Mouse (Mus musculus) CD4-positive, CD25-positive, alpha-beta regulatory T cell, adult 2 months (primary cell): ENCODE data around the gene Tmem233.
A peak's percentile ranks its signal among the peaks of the same experiment; 100 is the strongest.

Source experiments
- DNase-seq: peaks from one replicate; pipeline ENCODE4 v3.0.0-alpha.2; 2012; ENCODE audit warnings: low read depth, low spot score

Gene Tmem233

DNA sequence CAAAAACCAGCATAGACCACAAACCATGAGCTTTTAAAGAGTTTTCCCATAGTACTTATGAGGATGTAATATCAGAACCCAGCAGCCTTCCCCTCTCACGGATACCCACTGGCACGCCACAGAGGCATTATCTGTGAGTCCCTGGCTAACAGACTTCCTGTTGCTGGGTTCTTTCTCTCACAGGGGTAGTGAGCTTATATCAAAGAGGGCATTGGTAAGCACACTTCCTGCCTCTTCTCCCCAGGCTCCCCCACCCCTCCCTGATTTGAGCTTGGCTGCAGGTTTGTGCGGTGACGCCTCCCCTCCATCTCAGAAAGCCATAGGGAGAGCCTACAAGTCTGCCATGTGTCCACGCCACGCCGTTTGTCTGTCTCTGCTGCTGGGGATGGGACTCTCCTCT lies 54.0 kb downstream of the Tmem233 start:
- DNase-seq = peak; percentile 83

DNA sequence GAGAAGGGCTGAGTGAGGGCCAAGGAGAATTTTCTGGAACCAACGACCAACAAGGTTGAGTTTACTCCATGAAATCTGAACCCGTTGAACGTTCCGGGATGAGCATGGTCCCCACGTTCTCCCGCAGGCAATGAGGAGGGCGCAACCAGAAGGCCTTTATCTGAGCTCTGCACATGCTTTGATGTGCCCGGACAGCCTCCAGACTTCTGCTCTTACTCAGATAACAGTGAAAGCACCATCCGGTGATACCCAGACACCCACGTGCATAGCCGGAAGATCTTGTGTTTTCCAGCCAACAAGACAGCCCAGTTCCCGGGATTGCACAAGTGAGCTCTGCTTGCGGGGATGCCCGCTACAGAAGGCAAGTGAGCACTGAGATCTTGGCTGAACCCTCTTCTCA lies 56.5 kb downstream of the Tmem233 start:
- DNase-seq = no peak

DNA sequence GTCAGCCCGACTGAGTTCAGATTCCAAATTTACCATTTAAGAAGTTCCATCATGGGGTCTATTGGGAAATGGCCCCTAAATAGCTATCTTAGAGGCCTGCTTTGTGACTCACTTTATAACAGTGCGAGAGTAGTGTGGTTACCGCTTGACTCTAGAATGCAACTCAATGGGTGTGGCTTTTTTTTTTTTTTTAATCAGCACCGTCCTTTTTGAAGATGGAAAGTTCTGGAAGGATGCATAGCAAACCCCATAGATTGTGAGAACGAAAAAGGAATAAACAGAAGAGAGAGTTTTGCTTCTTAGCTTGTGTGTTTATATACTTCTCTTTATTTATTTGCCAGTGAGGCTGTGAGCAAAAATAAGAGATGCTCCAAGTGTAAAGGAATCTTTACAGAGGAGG lies 56.9 kb downstream of the Tmem233 start:
- no peak for DNase-seq

DNA sequence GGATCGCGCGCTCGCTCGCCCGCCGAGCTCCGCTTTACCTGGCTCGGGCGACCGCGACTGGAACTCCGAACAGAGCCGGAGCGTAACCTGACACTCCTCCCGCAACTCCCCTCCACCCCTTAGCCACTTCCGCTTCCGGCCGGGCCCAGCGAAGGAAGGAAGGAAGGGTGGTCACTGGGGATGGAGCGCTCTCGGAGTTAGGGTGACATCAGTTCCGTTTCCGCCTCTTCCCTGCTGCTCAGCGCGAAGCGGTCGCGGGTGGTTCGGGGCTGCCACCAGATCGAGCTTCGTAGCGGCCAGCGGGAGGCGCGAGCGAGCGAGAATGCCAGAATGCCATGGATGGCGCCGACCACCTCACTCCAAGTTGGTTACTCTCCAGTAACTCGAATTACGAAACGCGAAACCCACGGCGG lies 58.7 kb downstream of the Tmem233 start, which contains the start of gene Prkab1:
Gene Prkab1, minus strand, starts transcription at position 182 of the 413 bp plus-strand sequence.
- DNase-seq = peak; percentile 95

GRCm38 (mm10) chr5:116023821-116024284 lies 59.2 kb downstream of the Tmem233 start:
- DNase-seq = no peak

DNA sequence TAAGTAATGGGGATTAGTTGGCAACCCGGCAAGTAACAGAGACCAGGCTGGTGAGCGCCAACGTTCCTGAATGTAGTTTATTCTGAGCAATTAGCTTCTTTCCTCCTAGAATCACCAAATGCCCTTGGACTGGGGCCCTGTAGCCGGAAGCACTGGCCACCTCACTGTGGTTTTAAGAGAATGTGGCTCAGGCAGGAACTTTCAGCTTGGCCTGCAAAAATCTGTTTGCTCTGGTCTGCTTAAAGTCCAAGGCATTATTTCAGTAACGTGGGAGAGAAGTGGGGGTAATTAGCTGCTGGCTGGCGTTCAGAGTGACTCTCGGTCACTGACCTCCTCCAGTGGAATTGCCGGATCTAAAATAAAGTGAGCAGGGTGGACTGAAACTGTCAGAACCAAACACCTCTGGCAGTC lies 59.8 kb downstream of the Tmem233 start:
- DNase-seq = no peak

DNA sequence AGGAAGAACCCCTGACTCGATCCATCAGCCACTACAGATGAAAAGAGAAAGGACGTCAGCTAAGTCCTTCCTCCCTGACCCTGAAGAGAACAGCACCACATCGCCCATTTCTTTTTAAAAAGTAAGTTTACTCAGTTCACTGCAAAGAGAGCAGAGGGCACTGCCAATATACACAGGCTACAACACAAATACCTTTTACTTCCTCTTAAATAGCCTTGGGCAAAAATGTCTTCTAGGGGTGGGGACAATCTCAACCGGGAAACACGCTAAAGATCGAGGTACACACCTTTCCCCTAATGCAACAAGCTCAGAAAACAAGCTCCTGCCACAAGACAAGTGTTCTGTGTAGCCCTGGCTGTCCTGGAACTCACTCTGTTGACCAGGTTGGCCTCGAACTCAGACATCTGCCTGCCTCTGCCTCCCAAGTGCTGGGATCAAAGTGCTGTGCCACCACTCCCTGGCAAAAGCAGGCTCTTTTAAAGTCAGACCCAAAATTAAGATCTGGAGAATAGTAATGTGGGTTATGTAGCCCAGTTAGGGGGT lies 60.3 kb downstream of the Tmem233 start:
- DNase-seq = no peak

GRCm38 (mm10) chr5:116022131-116022530 lies 60.9 kb downstream of the Tmem233 start:
- DNase-seq = no peak

GRCm38 (mm10) chr5:116021552-116021951 lies 61.5 kb downstream of the Tmem233 start:
- DNase-seq = no peak

DNA sequence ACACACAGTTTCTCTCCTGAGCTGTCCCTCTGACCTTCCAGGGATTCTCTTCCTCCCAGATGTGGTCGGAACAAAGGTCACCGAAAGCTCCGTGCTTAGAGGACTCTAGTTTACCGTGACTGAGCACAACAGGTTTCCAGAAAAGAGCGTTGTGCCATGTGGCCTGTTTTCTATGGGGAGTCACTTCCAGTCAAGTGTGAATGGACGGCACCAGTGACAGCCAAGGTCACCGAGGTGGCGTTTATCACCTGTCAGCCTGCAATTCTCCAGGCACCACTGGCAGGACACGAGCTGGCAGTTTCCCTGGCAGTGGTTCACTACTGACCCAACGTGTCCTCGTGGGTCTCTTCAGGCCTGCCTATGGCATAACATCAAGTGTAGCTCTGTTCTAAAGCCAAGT lies 63.7 kb downstream of the Tmem233 start:
- DNase-seq = no peak

GRCm38 (mm10) chr5:116018784-116019183 lies 64.3 kb downstream of the Tmem233 start:
- no peak for DNase-seq

- no peak for DNase-seq
Observed at GRCm38 (mm10) chr5:116018196-116018595, 64.8 kb downstream of the Tmem233 start.

- DNase-seq = no peak
Observed at GRCm38 (mm10) chr5:116017391-116017790, 65.7 kb downstream of the Tmem233 start.

GRCm38 (mm10) chr5:116016542-116016941 lies 66.5 kb downstream of the Tmem233 start:
- DNase-seq = no peak

DNA sequence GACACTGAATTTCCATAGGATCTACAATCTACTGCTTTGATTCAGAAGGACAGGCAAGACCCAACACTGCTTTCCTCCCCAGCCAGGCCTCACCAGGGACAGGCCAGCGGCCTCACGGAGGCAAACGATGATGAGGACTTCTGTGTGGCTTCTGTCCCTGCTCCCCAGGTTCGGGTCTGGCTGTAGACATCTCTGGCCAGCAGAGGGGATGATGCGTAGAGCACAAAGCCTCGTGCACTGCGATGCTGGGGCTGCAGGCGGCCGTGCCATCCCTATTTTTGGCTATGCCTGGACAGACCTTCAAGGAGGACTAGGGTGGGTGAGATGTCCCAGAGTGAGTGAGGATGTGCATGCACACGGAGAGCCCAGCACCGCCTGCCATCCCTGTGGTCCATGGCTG lies 68.8 kb downstream of the Tmem233 start:
- no peak for DNase-seq

GRCm38 (mm10) chr5:116013821-116014220 lies 69.2 kb downstream of the Tmem233 start:
- DNase-seq = no peak

GRCm38 (mm10) chr5:116012503-116012902 lies 70.5 kb downstream of the Tmem233 start:
- no peak for DNase-seq

DNA sequence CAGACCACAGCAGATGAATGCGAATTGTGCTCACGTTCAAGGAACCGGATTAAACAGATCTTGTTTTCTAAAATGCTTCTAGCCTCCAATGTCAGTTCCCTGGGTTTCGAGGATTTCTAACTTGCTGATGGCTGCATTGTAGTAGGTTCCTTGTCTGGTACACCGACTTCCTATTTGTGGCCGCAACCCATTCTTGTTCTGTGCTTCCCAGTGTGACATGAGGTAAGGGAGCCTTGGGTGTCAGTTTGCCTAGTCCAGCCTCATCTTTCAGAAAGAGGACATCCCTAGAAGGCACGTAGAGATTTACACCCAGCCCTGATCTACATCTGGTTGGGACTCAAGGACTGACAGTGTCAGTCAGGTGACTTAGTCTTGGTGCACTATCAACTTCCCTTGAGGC lies 71.3 kb downstream of the Tmem233 start:
- no peak for DNase-seq

- DNase-seq = no peak
Observed at GRCm38 (mm10) chr5:116009884-116010627, 73.0 kb downstream of the Tmem233 start.

- no peak for DNase-seq
Observed at GRCm38 (mm10) chr5:116009091-116009851, 73.8 kb downstream of the Tmem233 start.

- DNase-seq = no peak
Observed at GRCm38 (mm10) chr5:116007723-116008122, 75.3 kb downstream of the Tmem233 start.

GRCm38 (mm10) chr5:116006324-116007099 lies 76.5 kb downstream of the Tmem233 start:
- no peak for DNase-seq
